Mouse (Mus musculus) cerebellum, adult (tissue): Measurements from ENCODE around the gene Rpl37.

ENCODE experiments used
- ATAC-seq: cut with Nextera tagmentation; 2 replicates; pipeline ENCODE4 v1.9.2; 2017; ENCODE audit warnings: mild to moderate bottlenecking, moderate library complexity, mixed read lengths; ENCODE audit not compliant: insufficient number of reproducible peaks, low FRiP score, low TSS enrichment

Gene Rpl37

DNA sequence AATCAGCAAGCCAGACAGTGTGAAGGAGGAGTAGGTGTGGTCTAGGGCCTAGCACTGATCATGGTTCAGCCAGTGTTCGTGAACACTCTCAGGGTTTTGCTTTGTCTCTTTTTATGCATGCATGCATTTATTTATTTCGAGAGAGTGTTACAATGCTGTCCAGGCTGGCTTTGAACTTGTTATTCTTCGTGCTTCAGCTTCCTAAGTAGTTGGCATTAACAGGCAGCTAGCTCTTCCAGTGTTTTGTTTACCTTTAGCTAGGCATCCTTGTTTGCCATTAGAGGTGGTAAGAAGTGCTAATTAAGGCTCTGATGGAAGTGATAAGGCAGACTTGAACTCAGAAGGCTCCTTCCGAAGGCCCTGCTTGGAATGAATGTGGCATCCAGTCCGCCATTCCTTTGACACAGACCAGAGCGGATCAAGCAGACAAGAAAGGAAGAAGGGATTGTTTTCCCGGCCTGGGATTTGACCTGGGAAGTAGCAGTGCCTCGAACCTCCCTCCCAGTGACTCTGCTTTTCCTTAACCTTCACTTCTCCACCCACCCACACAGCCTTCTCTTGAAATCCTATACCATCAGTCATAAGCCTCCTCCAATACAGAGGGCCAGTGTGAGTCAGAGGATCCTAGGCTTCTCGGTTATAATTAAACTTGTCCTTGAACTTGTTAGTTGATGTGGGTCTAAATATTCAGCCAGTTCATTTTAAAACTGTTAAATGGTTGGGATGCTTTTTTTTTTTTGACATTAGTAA is 28.9 kb downstream of the Rpl37 start:
- no peak for ATAC-seq

- no peak for ATAC-seq
Measured at GRCm38 (mm10) chr15:5149187-5149586, 32.7 kb downstream of the Rpl37 start.

GRCm38 (mm10) chr15:5152171-5152570 is 35.7 kb downstream of the Rpl37 start:
- ATAC-seq, result no peak

GRCm38 (mm10) chr15:5154621-5155020 is 38.2 kb downstream of the Rpl37 start:
- no peak for ATAC-seq

DNA sequence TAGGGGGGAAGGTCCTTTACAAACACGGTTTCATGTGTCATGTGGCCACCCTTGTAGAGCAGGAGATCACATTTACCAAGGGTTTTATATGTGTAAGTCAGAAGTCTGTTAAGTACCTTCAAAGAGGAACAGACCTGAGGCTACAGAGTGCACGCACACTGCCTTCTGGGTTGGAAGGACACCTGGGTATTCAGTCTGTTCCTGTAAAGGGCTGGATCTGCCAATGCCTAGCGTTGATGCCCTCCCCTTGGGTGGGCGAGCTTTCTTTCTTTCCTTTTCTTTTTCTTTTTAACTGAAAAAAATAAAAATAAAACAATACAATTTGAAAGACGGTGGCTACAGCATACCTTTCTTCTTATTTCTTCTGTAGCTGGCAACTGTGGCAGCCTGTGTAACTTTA is 38.6 kb downstream of the Rpl37 start:
- ATAC-seq, result no peak

- no peak for ATAC-seq
Measured at GRCm38 (mm10) chr15:5156355-5156754, 39.9 kb downstream of the Rpl37 start.

DNA sequence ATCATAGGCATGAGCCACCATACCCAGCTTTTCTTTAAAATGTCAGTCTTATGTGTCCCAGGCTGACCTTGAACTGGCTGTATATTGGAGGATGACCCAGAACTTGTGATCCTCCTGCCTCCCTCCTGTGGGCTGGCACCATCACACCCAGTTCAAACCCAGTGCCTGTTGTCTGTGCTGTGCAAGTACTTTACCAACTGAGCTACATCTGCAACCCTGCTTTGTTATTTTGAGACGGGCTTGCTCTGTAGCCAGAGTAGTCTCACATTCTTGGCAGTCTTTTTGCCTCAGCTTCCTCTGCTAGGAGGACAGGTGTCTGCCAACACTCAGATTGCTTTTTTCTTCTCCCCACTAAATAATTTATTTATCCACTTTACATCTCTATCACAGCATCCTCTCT is 40.9 kb downstream of the Rpl37 start:
- ATAC-seq, result no peak

DNA sequence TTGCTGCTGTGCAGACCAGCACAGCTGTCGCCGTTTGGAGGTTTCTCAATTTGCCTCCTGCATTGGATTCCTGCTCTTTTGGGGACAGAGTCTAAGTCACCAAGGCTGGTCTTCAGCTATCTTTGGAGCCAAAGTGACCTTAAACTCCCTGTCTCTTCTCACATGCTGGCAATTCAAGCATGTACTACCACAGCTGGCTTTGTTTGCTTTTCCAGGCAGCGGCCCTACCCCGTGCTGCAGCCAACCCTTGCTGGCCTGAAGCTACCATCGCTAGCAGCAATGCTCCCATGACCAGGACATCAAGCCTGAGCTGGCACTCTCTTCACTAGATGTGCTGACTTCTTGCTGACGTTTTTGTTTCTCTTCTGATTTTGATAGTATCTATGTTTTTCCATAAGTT is 42.4 kb downstream of the Rpl37 start:
- no peak for ATAC-seq

- no peak for ATAC-seq
Measured at GRCm38 (mm10) chr15:5165121-5165773, 48.8 kb downstream of the Rpl37 start.
